Mouse (Mus musculus): ENCODE results near the gene Gabra6.

DNA sequence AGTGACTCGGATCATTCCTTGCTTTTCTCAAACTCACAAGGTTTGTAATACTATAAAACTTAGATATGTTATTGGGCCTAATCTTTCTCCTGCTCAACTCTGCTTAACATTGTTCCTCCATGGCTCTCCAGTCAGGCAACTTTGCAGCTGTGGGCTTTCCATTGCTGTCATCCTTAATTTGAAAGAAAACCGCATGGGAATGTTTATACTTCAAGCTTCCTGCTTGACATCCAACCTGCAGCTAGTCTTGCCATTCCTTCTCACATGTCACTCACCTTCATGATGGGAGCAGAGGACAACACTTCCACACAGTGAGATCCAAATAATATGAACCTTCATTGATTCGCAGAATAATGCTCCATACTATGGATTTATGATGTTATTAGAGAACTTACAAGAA, 2.9 kb downstream of the Gabra6 start:
- TF ChIP-seq MAFK (IDR thresholded peaks at IDR 0.05; ENCODE audit: insufficient read depth, low read depth, low read length) (no peak), ZNF384 (IDR thresholded peaks at IDR 0.05; ENCODE audit: low read depth, low read length) (no peak), ZC3H11A (IDR thresholded peaks at IDR 0.05; ENCODE audit: borderline replicate concordance, low read depth, low read length) (no peak), CHD2 (IDR thresholded peaks at IDR 0.05; ENCODE audit: low read depth, low read length) (no peak)

Measured in ES-E14 (cell line).